Mouse (Mus musculus) brain, adult 2 months (tissue): ENCODE measurements at regions not wholly inside any gene's neighbourhood (a gene's known extent, or its start where the extent isn't known, plus 50 kb on each side); places are given as distances from the start of the nearest gene placed in this dataset.

Source experiments
- DNase-seq: peaks from one replicate; pipeline ENCODE4 v3.0.0; 2011; ENCODE audit warnings: low read depth, low spot score

DNA sequence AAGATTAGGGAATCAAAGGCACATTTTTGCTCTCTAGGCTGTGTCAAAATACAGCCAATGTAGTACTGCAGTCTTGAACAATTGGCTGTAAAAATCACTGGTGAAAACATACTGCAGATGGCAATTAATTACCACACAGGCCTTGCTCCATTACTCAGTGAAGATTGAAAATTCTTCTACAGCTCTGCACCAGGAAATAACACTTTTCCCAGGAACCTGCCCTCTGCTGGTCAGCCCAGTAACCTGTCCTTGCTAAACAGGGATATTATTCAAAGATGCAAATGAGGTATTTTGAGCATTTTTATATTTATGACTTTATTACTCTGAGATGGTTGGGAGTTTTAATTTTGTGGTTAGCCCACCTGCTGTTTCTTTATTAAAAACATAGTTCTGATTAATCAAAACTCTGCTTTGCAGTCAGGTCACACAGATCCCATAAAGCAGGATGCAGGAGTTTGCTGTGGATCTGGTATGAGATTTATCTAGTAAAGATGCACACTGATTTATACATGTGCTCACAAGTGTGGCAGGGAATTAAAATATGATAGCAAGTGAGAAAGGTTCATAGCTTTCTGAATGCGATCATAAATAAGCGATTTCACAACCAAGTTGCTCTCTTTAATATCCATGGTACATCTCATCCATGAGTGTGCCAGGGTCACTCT lies 815.3 kb upstream of the Ghitm start:
- DNase-seq, result peak; percentile 35
